Mouse (Mus musculus) embryonic facial prominence, embryonic 11.5 days (tissue): ENCODE measurements around the gene Mxd3. TPM values are rescaled to one million over a fixed set of nuclear protein-coding genes. Genes with fewer than 3 reads are reported as not detected.

Experiments
- ATAC-seq: fragments of 200-750 bp; cut with Nextera tagmentation; replicated peaks from 2 replicates; pipeline ENCODE4 v1.8.0; 2017; ENCODE audit warnings: low read depth; ENCODE audit not compliant: insufficient number of reproducible peaks, low FRiP score, low TSS enrichment
- DNase-seq: peaks from one replicate; pipeline ENCODE4 v3.0.0-alpha.2; 2015; ENCODE audit warnings: low spot score
- H3K27ac ChIP-seq: fragments of 300-500 bp; sonication (generic); replicated peaks from 2 replicates; pipeline ENCODE4 v1.5.1; 2014; ENCODE audit warnings: mild to moderate bottlenecking, low read depth, low read length, control low read depth
- H3K27me3 ChIP-seq: fragments of 300-500 bp; sonication (generic); 2 replicates; pipeline ENCODE4 v1.6.1; 2014; ENCODE audit warnings: mild to moderate bottlenecking, low read length, moderate library complexity, mixed read lengths; ENCODE audit not compliant: control insufficient read depth, insufficient read depth
- H3K36me3 ChIP-seq: fragments of 300-500 bp; sonication (generic); replicated peaks from 2 replicates; pipeline ENCODE4 v1.6.1; 2014; ENCODE audit warnings: low read depth, mild to moderate bottlenecking, low read length, moderate library complexity, mixed read lengths; ENCODE audit not compliant: control insufficient read depth, insufficient read depth
- H3K4me1 ChIP-seq: fragments of 300-500 bp; sonication (generic); 2 replicates; pipeline ENCODE4 v1.6.1; 2014; ENCODE audit warnings: low read length, mixed read lengths; ENCODE audit not compliant: control insufficient read depth, insufficient read depth
- H3K4me2 ChIP-seq: fragments of 300-500 bp; sonication (generic); 2 replicates; pipeline ENCODE4 v1.6.1; 2014; ENCODE audit warnings: low read depth, mild to moderate bottlenecking, control low read depth, low read length, moderate library complexity
- H3K4me3 ChIP-seq: fragments of 300-500 bp; sonication (generic); 2 replicates; pipeline ENCODE4 v1.5.1; 2014; ENCODE audit warnings: low read depth, low read length, control low read depth
- H3K9ac ChIP-seq: fragments of 300-500 bp; sonication (generic); replicated peaks from 2 replicates; pipeline ENCODE4 v1.6.1; 2014; ENCODE audit warnings: mild to moderate bottlenecking, control low read depth, low read length
- H3K9me3 ChIP-seq: fragments of 300-500 bp; sonication (generic); replicated peaks from 2 replicates; pipeline ENCODE4 v1.6.1; 2016; ENCODE audit warnings: mild to moderate bottlenecking, low read length, inconsistent platforms, mixed read lengths; ENCODE audit not compliant: control insufficient read depth
- WGBS: fragments of 180-500 bp; shearing (Covaris S2); extraction: QIAGEN DNeasy Blood & Tissue Kit; methylation state at CpG from one replicate; pipeline ENCODE4 v1.1.7; 2014; 5-methylcytosine and 5-hydroxymethylcytosine counted together
- polyA plus RNA-seq: library from polyadenylated mRNA; unstranded; fragments of >200 nt; fragmentation: Nextera tagmentation; extraction: Ambion mirVana; gene quantifications from 2 replicates; pipeline ENCODE4 v1.2.1, GENCODE M21; 2014

Gene Mxd3
- polyA plus RNA-seq = 24.1 and 27.1 TPM in 2 replicates

DNA sequence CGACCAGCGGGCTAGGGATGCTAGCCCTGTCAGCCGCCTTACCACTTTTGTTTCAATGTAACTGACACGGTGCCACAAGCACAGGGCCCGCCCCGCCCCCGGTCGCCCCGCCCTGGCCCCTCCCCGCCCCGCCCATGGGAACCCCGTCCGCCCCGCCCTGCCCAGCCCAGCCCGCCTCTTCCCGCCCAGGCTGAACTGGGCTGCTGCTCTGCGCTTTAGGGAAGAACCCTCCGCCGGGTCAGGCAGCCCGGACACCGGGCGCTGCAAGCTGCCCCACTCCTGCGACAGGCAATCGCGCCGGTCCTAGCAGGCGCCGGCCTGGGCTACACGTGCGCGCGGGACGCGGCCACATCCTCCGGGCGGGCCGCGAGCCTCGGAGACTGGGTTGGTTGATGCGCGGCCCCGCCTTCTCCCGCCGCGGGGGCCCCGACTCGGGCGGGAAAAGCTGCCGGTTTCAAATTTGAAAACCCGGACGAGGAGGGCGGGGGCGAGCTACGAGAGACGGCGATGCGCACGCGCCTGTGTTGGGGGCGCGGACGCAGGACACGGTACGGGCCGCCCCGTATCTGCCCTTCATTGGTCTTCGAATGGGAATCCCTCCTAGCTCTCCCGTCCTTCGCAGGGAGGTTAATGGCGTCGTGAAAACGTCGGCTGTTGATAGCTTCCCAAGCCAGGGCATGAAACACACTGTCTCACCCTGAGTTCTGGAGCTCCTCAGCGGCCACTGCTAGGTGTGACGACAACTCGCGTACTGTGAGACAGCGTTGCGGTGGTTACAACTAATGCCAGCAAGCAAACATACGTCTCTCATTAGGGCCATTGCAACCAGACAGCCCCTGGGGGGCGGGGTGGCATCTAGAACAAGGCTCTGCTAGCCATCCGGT lies at the start of gene Mxd3:
Mxd3 (minus strand) TSS at position 141 of the 884 bp plus-strand sequence.
- Histone ChIP-seq H3K4me3 (peak within 1 kb of the TSS; percentile 55), H3K4me2 (peak within 1 kb of the TSS; percentile 87), H3K9me3 (no peaks in the 10 kb centered on the region), H3K9ac (peak within 1 kb of the TSS; percentile 79), H3K4me1 (peaks cover 7% of the 10 kb centered on the region), H3K27ac (peak within 1 kb of the TSS; percentile 79), H3K36me3 (peaks cover 10% of the 10 kb centered on the region), H3K27me3 (no peaks in the 10 kb centered on the region)
- under 1% methylated on average over 76 of the region's 82 CpGs for WGBS
- peak; percentile 74 for ATAC-seq
- peak; percentile 92 for DNase-seq

DNA sequence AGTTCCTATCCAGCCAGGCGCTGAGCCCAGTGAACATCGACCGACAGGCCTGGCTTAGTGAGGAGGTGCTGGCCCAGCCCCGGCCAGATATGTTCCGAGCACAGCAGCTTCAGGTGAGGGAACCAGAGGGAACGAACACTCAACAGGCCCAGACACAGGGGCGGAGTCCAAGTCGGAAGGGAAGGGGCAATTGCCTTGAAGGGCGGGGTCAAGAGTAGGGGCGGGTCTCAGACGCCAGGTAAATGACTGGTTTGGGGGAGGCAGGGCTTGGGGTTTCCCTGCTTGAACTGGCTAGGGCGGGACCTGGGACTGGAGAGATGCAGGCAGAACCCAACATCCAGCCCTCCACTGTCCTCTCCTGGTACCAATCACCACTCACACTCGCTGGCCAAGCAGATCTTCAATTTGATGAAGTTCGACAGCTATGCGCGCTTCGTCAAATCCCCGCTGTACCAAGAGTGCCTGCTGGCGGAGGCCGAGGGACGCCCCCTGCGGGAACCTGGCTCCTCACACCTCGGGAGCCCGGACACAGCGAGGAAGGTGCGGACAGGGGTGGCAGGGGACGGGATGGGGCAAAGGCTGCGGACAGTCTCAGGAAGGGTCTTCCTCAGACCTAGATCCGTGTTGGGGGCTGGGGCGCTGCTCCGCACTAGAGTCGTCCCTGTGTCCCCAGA lies 49.4 kb upstream of the Mxd3 start:
- DNase-seq (peak; percentile 15), ATAC-seq (no peak)
- Histone ChIP-seq H3K9me3 (no peaks in the 10 kb centered on the region), H3K36me3 (no peaks in the 10 kb centered on the region), H3K27ac (no peak overlapping the region), H3K27me3 (peaks cover 29% of the 10 kb centered on the region), H3K4me1 (no peaks in the 10 kb centered on the region; the same call in 1 of the 2 replicates), H3K4me3 (no peak overlapping the region), H3K9ac (no peak overlapping the region), H3K4me2 (no peak overlapping the region)
- WGBS = 6% methylated on average over 32 of the region's 32 CpGs

DNA sequence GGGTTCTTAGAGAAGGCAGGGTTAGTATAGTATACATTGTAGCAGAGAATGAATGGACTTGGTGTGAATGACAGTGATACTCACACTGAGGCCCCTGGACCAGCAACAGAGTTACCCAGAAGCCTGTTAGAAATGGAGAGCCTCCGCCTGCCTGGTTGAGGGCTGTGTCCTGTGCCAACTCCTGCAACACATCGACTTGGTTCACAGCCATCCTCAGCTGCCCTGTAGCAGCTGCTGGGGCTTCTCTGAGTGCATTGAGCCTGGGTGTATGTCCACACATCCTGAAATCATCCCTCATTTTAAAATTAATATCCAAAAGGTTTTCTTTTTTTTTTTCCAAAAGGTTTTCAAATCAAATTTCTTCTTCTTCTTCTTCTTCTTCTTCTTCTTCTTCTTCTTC lies 46.3 kb upstream of the Mxd3 start:
- Histone ChIP-seq H3K27ac (no peak overlapping the region), H3K4me1 (no peaks in the 10 kb centered on the region; the same call in 1 of the 2 replicates), H3K36me3 (no peaks in the 10 kb centered on the region), H3K4me3 (no peak overlapping the region), H3K9me3 (no peaks in the 10 kb centered on the region), H3K4me2 (no peak overlapping the region), H3K9ac (no peak overlapping the region), H3K27me3 (peaks cover 27% of the 10 kb centered on the region)
- DNase-seq = no peak
- no peak for ATAC-seq
- 71% methylated on average over 2 of the region's 2 CpGs for WGBS

DNA sequence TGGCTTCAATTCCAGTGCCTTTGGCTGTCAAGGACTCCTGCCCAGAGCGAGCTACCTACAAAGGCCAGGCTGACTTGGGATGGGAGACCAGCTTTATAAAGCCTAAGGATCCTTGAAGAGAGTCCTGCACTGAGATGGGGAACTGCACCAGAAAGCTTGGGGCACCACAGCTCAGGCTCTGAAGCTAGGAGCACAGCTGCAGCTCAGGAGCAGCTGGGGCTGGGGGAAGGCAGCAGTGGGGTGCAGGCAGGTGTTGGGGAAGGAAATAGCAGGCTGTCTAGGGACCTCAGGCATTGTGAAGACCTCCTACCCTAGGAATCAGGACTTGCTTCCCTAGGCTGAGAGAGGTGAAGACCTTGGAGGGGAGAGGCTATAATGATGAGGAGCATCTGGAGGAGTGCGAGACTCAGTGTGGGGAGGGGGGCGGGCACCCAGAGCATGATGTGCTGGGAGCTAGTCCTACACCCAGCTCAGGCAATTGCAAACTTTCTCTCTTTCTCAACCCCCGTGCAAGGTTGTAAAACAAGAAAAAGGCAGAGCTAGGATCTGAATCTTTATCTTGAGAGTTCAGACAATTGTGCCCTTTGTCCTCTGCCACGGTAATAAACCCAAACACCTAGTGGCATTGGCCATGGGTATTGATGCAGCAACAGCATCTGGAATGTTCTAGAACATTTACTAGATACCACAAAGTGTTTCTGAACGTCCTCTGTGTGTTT lies 44.7 kb upstream of the Mxd3 start:
- peaks cover 16% of the 10 kb centered on the region for H3K27me3 ChIP-seq
- no peaks in the 10 kb centered on the region for H3K9me3 ChIP-seq
- no peak overlapping the region for H3K4me2 ChIP-seq
- DNase-seq = no peak
- no peaks in the 10 kb centered on the region; the same call in 1 of the 2 replicates for H3K4me1 ChIP-seq
- H3K9ac ChIP-seq = no peak overlapping the region
- H3K36me3 ChIP-seq = no peaks in the 10 kb centered on the region
- no peak for ATAC-seq
- WGBS = 65% methylated on average over 6 of the region's 6 CpGs
- no peak overlapping the region for H3K27ac ChIP-seq
- H3K4me3 ChIP-seq = no peak overlapping the region

DNA sequence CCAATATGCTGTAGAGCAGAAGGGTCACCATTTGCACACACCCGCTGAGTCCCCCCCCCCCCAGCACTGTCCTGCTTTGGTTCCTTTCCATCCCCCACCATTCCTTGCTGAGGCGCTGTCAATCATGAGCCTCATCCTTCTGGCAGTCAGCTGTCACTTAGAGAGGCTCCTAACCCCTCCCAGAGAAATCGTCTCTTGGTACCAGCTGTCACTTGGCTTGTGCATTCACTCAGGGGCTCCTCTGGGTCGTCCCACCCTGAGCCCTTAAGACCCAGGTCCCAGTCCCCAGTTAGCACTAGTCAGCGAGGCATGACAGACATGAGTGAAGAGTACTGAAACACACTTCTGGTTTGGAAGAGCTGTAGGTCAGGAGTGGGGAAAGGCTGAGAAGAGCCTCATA lies 42.1 kb upstream of the Mxd3 start:
- Histone ChIP-seq H3K27ac (no peak overlapping the region), H3K4me3 (no peak overlapping the region), H3K9me3 (no peaks in the 10 kb centered on the region), H3K4me1 (no peaks in the 10 kb centered on the region), H3K9ac (no peak overlapping the region), H3K27me3 (no peaks in the 10 kb centered on the region), H3K4me2 (no peak overlapping the region), H3K36me3 (no peaks in the 10 kb centered on the region)
- 40% methylated on average over 5 of the region's 5 CpGs for WGBS
- DNase-seq (no peak), ATAC-seq (no peak)

DNA sequence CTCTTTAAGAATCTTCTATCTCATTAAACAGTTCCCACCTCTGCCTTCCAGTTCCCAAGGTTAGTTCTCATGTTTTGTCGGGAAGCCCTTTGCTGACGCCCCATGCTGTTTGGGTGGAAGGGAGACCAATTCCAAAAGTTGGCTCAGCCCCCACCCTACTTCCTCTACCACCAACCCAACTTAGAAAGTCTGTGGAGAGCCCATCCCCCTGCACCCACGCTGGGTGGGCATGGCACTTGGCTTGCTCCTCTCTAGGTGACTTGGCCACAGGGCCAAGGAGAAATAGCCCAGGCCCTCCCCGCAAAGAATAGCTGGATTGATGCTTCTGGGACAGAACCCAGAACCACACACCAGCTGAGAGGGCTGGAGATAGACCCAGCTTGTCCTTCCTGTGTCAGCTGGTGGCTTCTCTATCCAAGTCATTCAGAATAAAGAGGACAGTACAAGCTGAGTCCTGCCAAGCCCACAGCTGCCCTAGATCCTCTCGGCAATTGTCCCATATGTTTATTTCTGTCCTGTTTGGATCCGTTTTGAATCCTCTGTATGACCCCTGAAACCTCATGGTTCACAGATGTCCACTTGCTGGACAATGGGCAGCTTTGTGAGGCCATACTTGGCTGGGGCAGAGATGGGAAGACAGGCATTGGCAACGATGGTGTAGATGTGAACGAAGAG lies 41.5 kb upstream of the Mxd3 start:
- Histone ChIP-seq H3K9ac (no peak overlapping the region), H3K4me1 (no peaks in the 10 kb centered on the region), H3K27me3 (no peaks in the 10 kb centered on the region), H3K36me3 (no peaks in the 10 kb centered on the region), H3K4me2 (no peak overlapping the region), H3K4me3 (no peak overlapping the region), H3K27ac (no peak overlapping the region), H3K9me3 (no peaks in the 10 kb centered on the region)
- WGBS = 54% methylated on average over 8 of the region's 8 CpGs
- DNase-seq (no peak), ATAC-seq (no peak)

DNA sequence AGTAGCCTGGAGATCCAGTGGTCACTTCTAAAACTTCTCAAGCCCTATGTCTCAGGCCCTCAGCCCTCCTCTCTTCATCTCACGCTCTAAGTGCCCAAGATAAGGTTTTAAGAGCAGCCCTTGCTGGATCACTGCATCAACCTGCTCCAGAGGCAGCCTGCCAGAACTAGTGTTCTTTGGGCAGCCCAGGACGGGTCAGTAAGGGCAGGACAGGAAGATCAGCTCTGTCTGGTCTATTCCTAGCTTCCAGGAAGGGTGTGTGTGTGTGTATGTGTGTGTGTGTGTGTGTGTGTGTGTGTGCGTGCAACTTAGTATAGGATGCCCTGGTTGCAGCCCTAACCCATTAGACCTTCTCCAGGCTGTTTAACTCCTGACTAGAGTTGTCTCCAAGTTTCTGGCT lies 40.6 kb upstream of the Mxd3 start:
- H3K27me3 ChIP-seq = no peaks in the 10 kb centered on the region
- no peaks in the 10 kb centered on the region for H3K9me3 ChIP-seq
- no peak for DNase-seq
- WGBS = 67% methylated on average over 3 of the region's 3 CpGs
- no peak overlapping the region for H3K9ac ChIP-seq
- no peak overlapping the region for H3K27ac ChIP-seq
- H3K4me2 ChIP-seq = no peak overlapping the region
- H3K4me3 ChIP-seq = no peak overlapping the region
- H3K4me1 ChIP-seq = no peaks in the 10 kb centered on the region
- no peak for ATAC-seq
- H3K36me3 ChIP-seq = no peaks in the 10 kb centered on the region
